Mouse (Mus musculus): ENCODE data around the gene Cln3.

GRCm38 (mm10) chr7:126606611-126607010, 21.0 kb upstream of the Cln3 start:
- no peak for TF ChIP-seq CTCF (IDR thresholded peaks at IDR 0.05)
- 0 out of 2 replicates have a peak, but pooled peaks have one; percentile 55 for TF ChIP-seq EP300 (IDR thresholded peaks at IDR 0.05)

Data from lung, postnatal 0 days (tissue).